Mouse (Mus musculus): ENCODE results near the gene Zzef1. TPM values are rescaled to one million over a fixed set of nuclear protein-coding genes. Genes with fewer than 3 reads are reported as not detected.

The Zzef1 gene
- total RNA-seq, 2 experiments from 2014 or later = 39.7 to 41.2 TPM

GRCm38 (mm10) chr11:72953440-72954151, 157.6 kb downstream of the Zzef1 start:
- no peak for DNase-seq (ENCODE audit: low spot score in 2 of 2)

GRCm38 (mm10) chr11:72954216-72954615, 158.2 kb downstream of the Zzef1 start:
- DNase-seq (ENCODE audit: low spot score in 2 of 2) = no peak

- DNase-seq (ENCODE audit: low spot score in 2 of 2) = no peak
Observed at GRCm38 (mm10) chr11:72955339-72955974, 159.4 kb downstream of the Zzef1 start.

GRCm38 (mm10) chr11:72957318-72957717, 161.3 kb downstream of the Zzef1 start:
- DNase-seq (ENCODE audit: low spot score in 2 of 2) = no peak

- no peak for DNase-seq (ENCODE audit: low spot score in 2 of 2)
Observed at GRCm38 (mm10) chr11:72959924-72960679, 164.1 kb downstream of the Zzef1 start.

- no peak for DNase-seq (ENCODE audit: low spot score in 2 of 2)
Observed at GRCm38 (mm10) chr11:72960723-72961071, 164.7 kb downstream of the Zzef1 start.

GRCm38 (mm10) chr11:72961072-72961980, 165.3 kb downstream of the Zzef1 start, which contains the start of gene Atp2a3:
TSS of gene Atp2a3 (plus strand) at chr11:72961169.
- DNase-seq (ENCODE audit: low spot score in 2 of 2) = no peak

GRCm38 (mm10) chr11:72962378-72962777, 166.4 kb downstream of the Zzef1 start:
- DNase-seq (ENCODE audit: low spot score in 2 of 2) = no peak

- no peak for DNase-seq (ENCODE audit: low spot score in 2 of 2)
Observed at GRCm38 (mm10) chr11:72963058-72963788, 167.2 kb downstream of the Zzef1 start.

GRCm38 (mm10) chr11:72963789-72964294, 167.8 kb downstream of the Zzef1 start:
- DNase-seq (ENCODE audit: low spot score in 2 of 2) = no peak

- DNase-seq (ENCODE audit: low spot score in 2 of 2) = no peak
Observed at GRCm38 (mm10) chr11:72974995-72975503, 179.0 kb downstream of the Zzef1 start.

Small RNA genes lying within 50 kb of the gene (microRNA-seq; reads per million reads assigned to microRNA genes)
- 0 reads per million in 2 experiments for gene Gm44467

Other genes with a start within 250 kb of the Zzef1 start
- under 1 TPM; 0.25 to 0.27 TPM for gene Spns3, start 245.7 kb upstream of the Zzef1 start, total RNA-seq (2021)
- gene Ube2g1, start 188.9 kb upstream of the Zzef1 start, total RNA-seq (2021) = 10 to 100 TPM; 40.8 to 42.9 TPM
- gene Ankfy1, start 106.2 kb upstream of the Zzef1 start, total RNA-seq (2021) = 10 to 100 TPM; 33.1 to 35.0 TPM
- 10 to 100 TPM; 16.5 to 21.5 TPM for gene Cyb5d2, start 84 bp upstream of the Zzef1 start, total RNA-seq (2021)
- gene Atp2a3, start 164.9 kb downstream of the Zzef1 start, total RNA-seq (2021) = 1 to 10 TPM; 5.3 to 5.5 TPM
- gene P2rx1, start 202.9 kb downstream of the Zzef1 start, total RNA-seq (2021) = under 1 TPM; 0.25 to 0.27 TPM
- 100 to 1,000 TPM; 175 to 178 TPM for gene Camkk1, start 222.8 kb downstream of the Zzef1 start, total RNA-seq (2021)